Mouse (Mus musculus): ENCODE data around the gene Zfp663.

Zfp663 gene

GRCm38 (mm10) chr2:165368496-165368895 lies at the start of gene Zfp663:
Gene Zfp663 (minus strand): TSS chr2:165368729.
- no peak for TF ChIP-seq GATA4 (IDR thresholded peaks at IDR 0.05; ENCODE audit: insufficient replicate concordance, low read length)

GRCm38 (mm10) chr2:165417291-165417690 lies 48.8 kb upstream of the Zfp663 start:
- no peak for TF ChIP-seq GATA4 (IDR thresholded peaks at IDR 0.05; ENCODE audit: insufficient replicate concordance, low read length)

- no peak for TF ChIP-seq GATA4 (IDR thresholded peaks at IDR 0.05; ENCODE audit: insufficient replicate concordance, low read length)
Measured at GRCm38 (mm10) chr2:165415795-165416194, 47.3 kb upstream of the Zfp663 start.

- TF ChIP-seq GATA4 (IDR thresholded peaks at IDR 0.05; ENCODE audit: insufficient replicate concordance, low read length): no peak
Measured at GRCm38 (mm10) chr2:165415141-165415721, 46.7 kb upstream of the Zfp663 start.

GRCm38 (mm10) chr2:165414321-165414720 lies 45.8 kb upstream of the Zfp663 start:
- TF ChIP-seq GATA4 (IDR thresholded peaks at IDR 0.05; ENCODE audit: insufficient replicate concordance, low read length): no peak

- no peak for TF ChIP-seq GATA4 (IDR thresholded peaks at IDR 0.05; ENCODE audit: insufficient replicate concordance, low read length)
Measured at GRCm38 (mm10) chr2:165413884-165414283, 45.4 kb upstream of the Zfp663 start.

- no peak for TF ChIP-seq GATA4 (IDR thresholded peaks at IDR 0.05; ENCODE audit: insufficient replicate concordance, low read length)
Measured at GRCm38 (mm10) chr2:165407700-165408301, 39.3 kb upstream of the Zfp663 start.

- no peak for TF ChIP-seq GATA4 (IDR thresholded peaks at IDR 0.05; ENCODE audit: insufficient replicate concordance, low read length)
Measured at GRCm38 (mm10) chr2:165405351-165405750, 36.8 kb upstream of the Zfp663 start.

GRCm38 (mm10) chr2:165404951-165405350 lies 36.4 kb upstream of the Zfp663 start:
- TF ChIP-seq GATA4 (IDR thresholded peaks at IDR 0.05; ENCODE audit: insufficient replicate concordance, low read length): no peak

- TF ChIP-seq GATA4 (IDR thresholded peaks at IDR 0.05; ENCODE audit: insufficient replicate concordance, low read length): no peak
Measured at GRCm38 (mm10) chr2:165398164-165398785, 29.7 kb upstream of the Zfp663 start.

- TF ChIP-seq GATA4 (IDR thresholded peaks at IDR 0.05; ENCODE audit: insufficient replicate concordance, low read length): no peak
Measured at GRCm38 (mm10) chr2:165397502-165398163, 29.1 kb upstream of the Zfp663 start.

- no peak for TF ChIP-seq GATA4 (IDR thresholded peaks at IDR 0.05; ENCODE audit: insufficient replicate concordance, low read length)
Measured at GRCm38 (mm10) chr2:165396831-165397501, 28.4 kb upstream of the Zfp663 start.

GRCm38 (mm10) chr2:165392156-165392555 lies 23.6 kb upstream of the Zfp663 start:
- TF ChIP-seq GATA4 (IDR thresholded peaks at IDR 0.05; ENCODE audit: insufficient replicate concordance, low read length): no peak

- TF ChIP-seq GATA4 (IDR thresholded peaks at IDR 0.05; ENCODE audit: insufficient replicate concordance, low read length): no peak
Measured at GRCm38 (mm10) chr2:165391561-165391960, 23.0 kb upstream of the Zfp663 start.

GRCm38 (mm10) chr2:165389299-165389952 lies 20.9 kb upstream of the Zfp663 start:
- no peak for TF ChIP-seq GATA4 (IDR thresholded peaks at IDR 0.05; ENCODE audit: insufficient replicate concordance, low read length)

Measured in liver, adult (tissue).